In genomic region chr1:191132934-191133333, GRCm38 (mm10) we compare ENCODE assay signal across 21 mouse cellular contexts. TPM values are rescaled to one million over a fixed set of nuclear protein-coding genes. Genes with fewer than 3 reads are reported as not detected.
DNase-seq lines count a peak whose midpoint lies in the region; ATAC-seq and TF ChIP-seq lines count a peak whose summit lies in the region.
"Had no signal": no experiment of that assay in that cellular context is flagged by ENCODE, and none has a peak within 500 bp of the region (broad histone marks: within the 10 kb centered on the region; RNA-seq: fewer than 3 reads in every experiment).

No protein-coding gene starts in this region.

- 37% methylated on average over 5 of the region's 5 CpGs for WGBS in heart, embryonic 12.5 days
- WGBS in lung, postnatal 0 days, result 44% methylated on average over 5 of the region's 5 CpGs
- WGBS in liver, embryonic 14.5 days (ENCODE audit: insufficient replicate concordance), result 9% methylated on average over 5 of the region's 5 CpGs
- WGBS in hindbrain, embryonic 10.5 days, result 77% methylated on average over 5 of the region's 5 CpGs

- no peak overlapping the region for H3K9ac ChIP-seq in heart, embryonic 12.5 days
- no peak overlapping the region for H3K9ac ChIP-seq in lung, postnatal 0 days (replicated peaks; ENCODE audit: low read depth)
- no peak overlapping the region for H3K9ac ChIP-seq in liver, embryonic 14.5 days (replicated peaks)
- H3K9ac ChIP-seq: forebrain, embryonic 15.5 days; hindbrain, embryonic 12.5 days; neural tube, embryonic 15.5 days had no signal

- no peaks in the 10 kb centered on the region for H3K36me3 ChIP-seq in heart, embryonic 12.5 days
- H3K36me3 ChIP-seq in lung, postnatal 0 days (ENCODE audit: insufficient read depth, low read length), result no peaks in the 10 kb centered on the region
- no peaks in the 10 kb centered on the region for H3K36me3 ChIP-seq in liver, embryonic 14.5 days (replicated peaks; ENCODE audit: control insufficient read depth, insufficient read depth, low read depth)
- H3K36me3 ChIP-seq in hindbrain, embryonic 10.5 days, result no peaks in the 10 kb centered on the region
- H3K36me3 ChIP-seq: forebrain, embryonic 15.5 days; hindbrain, embryonic 12.5 days; neural tube, embryonic 15.5 days had no signal

- no peak for DNase-seq in heart, postnatal 25 days (ENCODE audit: low spot score)
- peak; percentile 19 for DNase-seq in lung, postnatal 0 days (ENCODE audit: low spot score)
- DNase-seq in lung, postnatal 36 days, result no peak
- DNase-seq in liver, embryonic 14.5 days (ENCODE audit: low read depth in 3 of 3, low spot score in 3 of 3), result no peak
- no peak for DNase-seq in hindbrain, embryonic 10.5 days (ENCODE audit: low spot score)
- no peak for DNase-seq in urinary bladder, postnatal 10 days (ENCODE audit: low spot score)
- DNase-seq in adrenal gland, postnatal 10 days, result no peak
- DNase-seq: B cell, adult 2 months; kidney, adult 18-20 months; right cerebral cortex, adult 18-20 months; spleen, adult 18-20 months; thymus, postnatal 36 days had no signal

- ATAC-seq in heart, embryonic 12.5 days (ENCODE audit: insufficient number of reproducible peaks, low FRiP score), result 0 out of 2 replicates have a peak, but pooled peaks have one; percentile 29
- ATAC-seq in lung, postnatal 0 days, result peak; percentile 57
- ATAC-seq in liver, embryonic 14.5 days (ENCODE audit: insufficient read depth), result peak; percentile 53; the same call in 1 of the 2 replicates
- ATAC-seq: forebrain, embryonic 15.5 days had no signal

- H3K27me3 ChIP-seq in heart, embryonic 12.5 days (replicated peaks), result no peaks in the 10 kb centered on the region
- H3K27me3 ChIP-seq in lung, postnatal 0 days (replicated peaks; ENCODE audit: insufficient read depth, low read length), result no peaks in the 10 kb centered on the region
- no peaks in the 10 kb centered on the region; the same call in 1 of the 2 replicates for H3K27me3 ChIP-seq in liver, embryonic 14.5 days (ENCODE audit: control insufficient read depth, insufficient read depth, low read length)
- H3K27me3 ChIP-seq in hindbrain, embryonic 10.5 days (ENCODE audit: insufficient read depth, poor library complexity, severe bottlenecking), result no peaks in the 10 kb centered on the region
- H3K27me3 ChIP-seq: forebrain, embryonic 15.5 days; hindbrain, embryonic 12.5 days; neural tube, embryonic 15.5 days had no signal

- TF ChIP-seq EP300 in lung, postnatal 0 days (IDR thresholded peaks at IDR 0.05), result no peak
- TF ChIP-seq EP300 in liver, embryonic 14.5 days (IDR thresholded peaks at IDR 0.05; ENCODE audit: low read depth), result no peak

- 0 out of 2 replicates have a peak, but pooled peaks have one; percentile 10 for TF ChIP-seq CTCF in lung, postnatal 0 days (IDR thresholded peaks at IDR 0.05)
- TF ChIP-seq CTCF in liver, embryonic 14.5 days (IDR thresholded peaks at IDR 0.05; ENCODE audit: low read depth), result no peak

- no peak overlapping the region for H3K27ac ChIP-seq in heart, embryonic 12.5 days (ENCODE audit: poor library complexity, severe bottlenecking)
- H3K27ac ChIP-seq in lung, postnatal 0 days (ENCODE audit: low read length), result no peak overlapping the region
- H3K27ac ChIP-seq in liver, embryonic 14.5 days, result no peak overlapping the region
- H3K27ac ChIP-seq in hindbrain, embryonic 10.5 days, result no peak overlapping the region
- H3K27ac ChIP-seq: forebrain, embryonic 15.5 days; hindbrain, embryonic 12.5 days; neural tube, embryonic 15.5 days had no signal

- intact Hi-C loops in heart, postnatal 25 days (cut with DNase I), result no loop called here

- H3K4me1 ChIP-seq in heart, embryonic 12.5 days (replicated peaks), result peaks cover 16% of the 10 kb centered on the region; the same call in 1 of the 2 replicates
- no peaks in the 10 kb centered on the region for H3K4me1 ChIP-seq in lung, postnatal 0 days (ENCODE audit: insufficient read depth, low read depth, low read length)
- peaks cover 0 to 15% of the 10 kb centered on the region in 2 experiments; a peak in 2 of 4 replicates for H3K4me1 ChIP-seq in liver, embryonic 14.5 days (replicated peaks; ENCODE audit: control insufficient read depth in 2 of 2, insufficient read depth in 2 of 2, low read length in 1 of 2)
- H3K4me1 ChIP-seq in hindbrain, embryonic 10.5 days (replicated peaks), result 0 out of 2 replicates have a peak, but pooled peaks cover 5% of the 10 kb centered on the region
- H3K4me1 ChIP-seq: forebrain, embryonic 15.5 days; hindbrain, embryonic 12.5 days; neural tube, embryonic 15.5 days had no signal

- no peak overlapping the region for H3K4me2 ChIP-seq in heart, embryonic 12.5 days
- no peak overlapping the region for H3K4me2 ChIP-seq in lung, postnatal 0 days (replicated peaks; ENCODE audit: low read depth, low read length)
- H3K4me2 ChIP-seq in liver, embryonic 14.5 days (ENCODE audit: low read depth), result no peak overlapping the region
- H3K4me2 ChIP-seq: forebrain, embryonic 15.5 days; hindbrain, embryonic 12.5 days; neural tube, embryonic 15.5 days had no signal

- H3K9me3 ChIP-seq in heart, embryonic 12.5 days (replicated peaks), result peaks cover 8% of the 10 kb centered on the region
- H3K9me3 ChIP-seq in lung, postnatal 0 days (ENCODE audit: low read length), result no peaks in the 10 kb centered on the region
- H3K9me3 ChIP-seq in liver, embryonic 14.5 days (ENCODE audit: control insufficient read depth, low read length), result no peaks in the 10 kb centered on the region
- peaks cover 13% of the 10 kb centered on the region for H3K9me3 ChIP-seq in hindbrain, embryonic 10.5 days
- H3K9me3 ChIP-seq: forebrain, embryonic 15.5 days; neural tube, embryonic 15.5 days had no signal

- no peak overlapping the region for H3K4me3 ChIP-seq in heart, embryonic 12.5 days
- H3K4me3 ChIP-seq in lung, postnatal 0 days (ENCODE audit: low read depth, low read length), result no peak overlapping the region
- no peak overlapping the region for H3K4me3 ChIP-seq in liver, embryonic 14.5 days (ENCODE audit: insufficient read depth in 1 of 2, low read depth in 2 of 2, low read length in 2 of 2)
- H3K4me3 ChIP-seq in hindbrain, embryonic 10.5 days, result no peak overlapping the region
- H3K4me3 ChIP-seq: forebrain, embryonic 15.5 days; hindbrain, embryonic 12.5 days; neural tube, embryonic 15.5 days had no signal

RNA-seq across cellular contexts. Expression of gene Fam71a, which starts 31.7 kb away (rescaled TPM):
- not detected in 2 replicates for polyA plus RNA-seq in heart, embryonic 12.5 days (2016; fragmentation: Nextera tagmentation; extraction: Ambion mirVana)
- not detected for total RNA-seq in heart, postnatal 25 days (2021)
- polyA plus RNA-seq in lung, postnatal 0 days (2015; fragmentation: Nextera tagmentation; extraction: Ambion mirVana), result not detected in 2 replicates
- not detected in 2 replicates for polyA plus RNA-seq in liver, embryonic 14.5 days (2012; rRNA removed)
- not detected in 2 replicates for polyA plus RNA-seq in liver, embryonic 14.5 days (2014; fragmentation: Nextera tagmentation; extraction: Ambion mirVana)
- not detected in 2 replicates for polyA plus RNA-seq in hindbrain, embryonic 10.5 days (2016; fragmentation: Nextera tagmentation; extraction: Ambion mirVana)
- not detected for total RNA-seq in adrenal gland, postnatal 10 days (2021)
- total RNA-seq: adrenal gland, postnatal 4 days; gastrocnemius, adult 18-20 months; left cerebral cortex, adult 18-20 months had no signal
- polyA plus RNA-seq: cortical plate, adult 2 months; forebrain, embryonic 15.5 days; hindbrain, embryonic 12.5 days; limb, embryonic 11.5 days; neural tube, embryonic 15.5 days had no signal

RNA-seq across cellular contexts. Expression of gene Batf3, which starts 35.3 kb away (rescaled TPM):
- 2.4 and 4.8 TPM in 2 replicates for polyA plus RNA-seq in heart, embryonic 12.5 days (2016; fragmentation: Nextera tagmentation; extraction: Ambion mirVana)
- total RNA-seq in heart, postnatal 25 days (2021), result under 1 TPM; 0.83 to 0.89 TPM
- 2.0 and 2.6 TPM in 2 replicates for polyA plus RNA-seq in lung, postnatal 0 days (2015; fragmentation: Nextera tagmentation; extraction: Ambion mirVana)
- polyA plus RNA-seq in liver, embryonic 14.5 days (2012; rRNA removed), result 1.6 and 1.8 TPM in 2 replicates
- 1.5 and 2.4 TPM in 2 replicates for polyA plus RNA-seq in liver, embryonic 14.5 days (2014; fragmentation: Nextera tagmentation; extraction: Ambion mirVana)
- 4.8 and 5.2 TPM in 2 replicates for polyA plus RNA-seq in hindbrain, embryonic 10.5 days (2016; fragmentation: Nextera tagmentation; extraction: Ambion mirVana)
- total RNA-seq in adrenal gland, postnatal 10 days (2021), result 1 to 10 TPM; 1.6 to 1.8 TPM
- total RNA-seq: gastrocnemius, adult 18-20 months had no signal
